Mouse (Mus musculus): ENCODE measurements at regions not wholly inside any gene's neighbourhood (a gene's known extent, or its start where the extent isn't known, plus 50 kb on each side); places are given as distances from the start of the nearest gene placed in this dataset.

GRCm38 (mm10) chr1:71775865-71776501 lies 123.0 kb upstream of the Fn1 start:
- in situ Hi-C loops (cut with MboI, MseI) = no loop called here

- in situ Hi-C loops (cut with MboI, MseI) = no loop called here
These were observed 119.5 kb upstream of the Fn1 start for GRCm38 (mm10) chr1:71772526-71772925.

- in situ Hi-C loops (cut with MboI, MseI) = no loop called here
These were observed 118.8 kb upstream of the Fn1 start for GRCm38 (mm10) chr1:71771798-71772197.

GRCm38 (mm10) chr1:71769595-71769994 lies 116.6 kb upstream of the Fn1 start:
- in situ Hi-C loops (cut with MboI, MseI) = loop anchor here (10.0 kb wide), 1 partner anchor 135 kb away; no protein-coding TSS in a partner anchor

- in situ Hi-C loops (cut with MboI, MseI) = loop anchor here (10.0 kb wide), 1 partner anchor 137 kb away; no protein-coding TSS in a partner anchor
These were observed 114.7 kb upstream of the Fn1 start for GRCm38 (mm10) chr1:71767705-71768104.

GRCm38 (mm10) chr1:71767076-71767475 lies 114.1 kb upstream of the Fn1 start:
- in situ Hi-C loops (cut with MboI, MseI) = loop anchor here (10.0 kb wide), 1 partner anchor 138 kb away; no protein-coding TSS in a partner anchor

GRCm38 (mm10) chr1:71764951-71765350 lies 112.0 kb upstream of the Fn1 start:
- in situ Hi-C loops (cut with MboI, MseI) = loop anchor here (10.0 kb wide), 1 partner anchor 140 kb away; no protein-coding TSS in a partner anchor

- in situ Hi-C loops (cut with MboI, MseI) = loop anchor here (10.0 kb wide), 1 partner anchor 141 kb away; no protein-coding TSS in a partner anchor
These were observed 110.5 kb upstream of the Fn1 start for GRCm38 (mm10) chr1:71763530-71763929.

- in situ Hi-C loops (cut with MboI, MseI) = loop anchor here (10.0 kb wide), 1 partner anchor 144 kb away; no protein-coding TSS in a partner anchor
These were observed 107.3 kb upstream of the Fn1 start for GRCm38 (mm10) chr1:71760342-71760741.

- in situ Hi-C loops (cut with MboI, MseI) = no loop called here
These were observed 104.2 kb upstream of the Fn1 start for GRCm38 (mm10) chr1:71757236-71757635.

GRCm38 (mm10) chr1:71756159-71756558 lies 103.2 kb upstream of the Fn1 start:
- in situ Hi-C loops (cut with MboI, MseI) = no loop called here

GRCm38 (mm10) chr1:71755435-71755834 lies 102.4 kb upstream of the Fn1 start:
- in situ Hi-C loops (cut with MboI, MseI) = no loop called here

GRCm38 (mm10) chr1:71752351-71752750 lies 99.4 kb upstream of the Fn1 start:
- in situ Hi-C loops (cut with MboI, MseI) = no loop called here

GRCm38 (mm10) chr1:71751601-71752000 lies 98.6 kb upstream of the Fn1 start:
- in situ Hi-C loops (cut with MboI, MseI) = no loop called here

- in situ Hi-C loops (cut with MboI, MseI) = no loop called here
These were observed 82.6 kb upstream of the Fn1 start for GRCm38 (mm10) chr1:71735606-71736005.

GRCm38 (mm10) chr1:71731623-71732022 lies 78.6 kb upstream of the Fn1 start:
- in situ Hi-C loops (cut with MboI, MseI) = no loop called here

GRCm38 (mm10) chr1:71731011-71731410 lies 78.0 kb upstream of the Fn1 start:
- in situ Hi-C loops (cut with MboI, MseI) = no loop called here

- in situ Hi-C loops (cut with MboI, MseI) = loop anchor here (10.0 kb wide), 1 partner anchor 1154 kb away; no protein-coding TSS in a partner anchor
These were observed 75.9 kb upstream of the Fn1 start for GRCm38 (mm10) chr1:71728852-71729347.

- in situ Hi-C loops (cut with MboI, MseI) = loop anchor here (10.0 kb wide), 1 partner anchor 1149 kb away; no protein-coding TSS in a partner anchor
These were observed 70.8 kb upstream of the Fn1 start for GRCm38 (mm10) chr1:71723816-71724215.

GRCm38 (mm10) chr1:71723039-71723397 lies 70.0 kb upstream of the Fn1 start:
- in situ Hi-C loops (cut with MboI, MseI) = loop anchor here (10.0 kb wide), 1 partner anchor 1148 kb away; no protein-coding TSS in a partner anchor

GRCm38 (mm10) chr1:71722211-71723038 lies 69.4 kb upstream of the Fn1 start:
- in situ Hi-C loops (cut with MboI, MseI) = loop anchor here (10.0 kb wide), 1 partner anchor 1148 kb away; no protein-coding TSS in a partner anchor

All from T-helper 2 cell (primary cell).